Mouse (Mus musculus): ENCODE measurements around the gene Pex7. TPM values are rescaled to one million over a fixed set of nuclear protein-coding genes. Genes with fewer than 3 reads are reported as not detected.

The Pex7 gene
- polyA plus RNA-seq, 1 experiment from 2014 or later: 30.5 TPM

DNA sequence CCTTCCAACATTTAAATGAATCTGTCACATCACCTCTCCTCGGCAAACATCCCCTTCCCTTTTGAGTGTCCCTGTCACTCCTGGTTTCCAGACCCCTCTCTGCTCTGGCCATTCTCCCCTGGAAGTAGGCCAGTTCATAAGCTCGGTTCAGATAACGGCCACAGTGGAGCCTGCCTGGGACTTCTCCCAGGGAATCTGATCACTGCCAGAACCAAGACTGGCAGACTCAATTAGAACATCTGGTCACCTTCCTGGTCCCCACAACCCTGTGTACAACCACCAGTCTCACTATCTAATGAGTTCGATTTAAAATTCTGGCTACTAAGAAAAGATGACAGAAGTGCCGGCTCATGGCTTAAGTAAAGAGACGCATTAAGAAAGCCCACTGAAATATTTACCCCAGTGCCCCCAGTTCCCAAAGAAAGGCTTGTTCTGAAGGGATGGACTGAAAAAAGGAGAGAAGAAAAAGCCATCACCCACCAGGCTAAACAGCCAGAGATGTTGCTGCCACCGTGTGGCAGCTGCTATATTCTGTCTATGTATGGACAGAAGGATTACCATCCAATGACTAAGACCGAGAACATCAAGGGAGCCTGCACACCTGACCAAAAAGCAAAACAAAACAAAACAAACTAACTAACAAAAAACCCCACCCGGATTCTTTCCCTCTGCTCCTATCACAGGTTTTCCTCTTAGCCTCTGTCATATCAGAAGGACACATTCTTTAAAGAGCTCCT, 95.9 kb downstream of the Pex7 start:
- Histone ChIP-seq H3K4me2 (ENCODE audit: low read depth, low read length) (no peak overlapping the region), H3K36me3 (ENCODE audit: control insufficient read depth, insufficient read depth, low read length) (no peaks in the 10 kb centered on the region), H3K27ac (ENCODE audit: low read length) (no peak overlapping the region), H3K9ac (ENCODE audit: low read length) (no peak overlapping the region), H3K4me3 (ENCODE audit: low read length) (no peak overlapping the region), H3K27me3 (ENCODE audit: control insufficient read depth, insufficient read depth, low read depth, low read length) (no peaks in the 10 kb centered on the region), H3K4me1 (replicated peaks; ENCODE audit: control insufficient read depth, insufficient read depth, low read length) (no peaks in the 10 kb centered on the region), H3K9me3 (ENCODE audit: control insufficient read depth, low read length) (no peaks in the 10 kb centered on the region)
- no peak for ATAC-seq (ENCODE audit: low read depth)
- WGBS: 46% methylated on average over 9 of the region's 9 CpGs

DNA sequence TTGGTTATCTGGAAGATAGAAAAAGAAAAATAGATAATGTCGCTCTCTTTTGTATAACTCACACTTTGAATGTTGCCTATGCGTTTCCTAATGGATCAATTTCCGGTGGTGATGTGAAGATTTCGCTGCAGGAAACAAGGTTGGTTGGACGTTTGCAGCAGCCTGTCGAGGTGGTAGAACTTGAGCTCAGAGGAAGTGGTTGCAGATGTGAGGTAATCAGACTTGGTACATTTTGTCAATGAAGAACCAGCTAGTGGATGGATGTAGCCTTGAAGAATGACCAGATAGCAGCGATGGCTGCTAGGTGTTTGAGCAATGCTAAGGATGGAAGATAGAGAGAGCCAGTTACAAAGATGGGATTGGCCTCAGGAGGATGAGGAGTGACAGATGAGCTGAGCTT, 102.7 kb downstream of the Pex7 start:
- Histone ChIP-seq H3K4me3 (ENCODE audit: low read length) (no peak overlapping the region), H3K9ac (ENCODE audit: low read length) (no peak overlapping the region), H3K36me3 (ENCODE audit: control insufficient read depth, insufficient read depth, low read length) (no peaks in the 10 kb centered on the region), H3K9me3 (ENCODE audit: control insufficient read depth, low read length) (no peaks in the 10 kb centered on the region), H3K4me1 (replicated peaks; ENCODE audit: control insufficient read depth, insufficient read depth, low read length) (no peaks in the 10 kb centered on the region), H3K27ac (ENCODE audit: low read length) (no peak overlapping the region), H3K4me2 (ENCODE audit: low read depth, low read length) (no peak overlapping the region), H3K27me3 (ENCODE audit: control insufficient read depth, insufficient read depth, low read depth, low read length) (no peaks in the 10 kb centered on the region)
- no peak for ATAC-seq (ENCODE audit: low read depth)
- 84% methylated on average over 7 of the region's 7 CpGs for WGBS

Other genes with a start within 250 kb of the Pex7 start
- 0.14 and 0.19 TPM in 2 replicates for gene Il20ra, start 195.1 kb downstream of the Pex7 start, polyA plus RNA-seq (2015; fragmentation: Nextera tagmentation; extraction: Ambion mirVana)
- gene Slc35d3, start 56.2 kb downstream of the Pex7 start, polyA plus RNA-seq (2015; fragmentation: Nextera tagmentation; extraction: Ambion mirVana): 0.72 and 0.95 TPM in 2 replicates
- 1.2 and 1.7 TPM in 2 replicates for gene Map3k5, start 26.8 kb upstream of the Pex7 start, polyA plus RNA-seq (2015; fragmentation: Nextera tagmentation; extraction: Ambion mirVana)
- 14.4 TPM in 2 replicates for gene Map7, start 240.8 kb upstream of the Pex7 start, polyA plus RNA-seq (2015; fragmentation: Nextera tagmentation; extraction: Ambion mirVana)

All from lung, embryonic 16.5 days (tissue).